In genomic region chr5:115362819-115363714, GRCm38 (mm10) we compare ENCODE assay signal across 11 mouse cellular contexts. TPM values are rescaled to one million over a fixed set of nuclear protein-coding genes. Genes with fewer than 3 reads are reported as not detected.
A peak's percentile ranks its signal among the peaks of the same experiment; 100 is the strongest.
DNase-seq lines count a peak whose midpoint lies in the region; ATAC-seq lines count a peak whose summit lies in the region.
"Had no signal": no experiment of that assay in that cellular context is flagged by ENCODE, and none has a peak within 500 bp of the region (broad histone marks: within the 10 kb centered on the region; RNA-seq: fewer than 3 reads in every experiment).

No protein-coding gene starts in this region.

- no peaks in the 10 kb centered on the region for H3K36me3 ChIP-seq in midbrain, embryonic 12.5 days
- H3K36me3 ChIP-seq in midbrain, embryonic 15.5 days (replicated peaks): no peaks in the 10 kb centered on the region
- H3K36me3 ChIP-seq in forebrain, embryonic 13.5 days (ENCODE audit: poor library complexity, severe bottlenecking): no peaks in the 10 kb centered on the region

- ATAC-seq in midbrain, embryonic 12.5 days (ENCODE audit: low FRiP score, low read depth): no peak
- ATAC-seq in midbrain, embryonic 15.5 days (replicated peaks): no peak
- no peak for ATAC-seq in forebrain, embryonic 13.5 days

- H3K4me1 ChIP-seq in midbrain, embryonic 12.5 days: peaks cover 17% of the 10 kb centered on the region
- no peaks in the 10 kb centered on the region for H3K4me1 ChIP-seq in midbrain, embryonic 15.5 days
- H3K4me1 ChIP-seq in forebrain, embryonic 13.5 days: peaks cover 9% of the 10 kb centered on the region; the same call in 1 of the 2 replicates

- H3K27ac ChIP-seq in midbrain, embryonic 12.5 days (replicated peaks): peak overlapping the region; percentile 70
- no peak overlapping the region for H3K27ac ChIP-seq in midbrain, embryonic 15.5 days
- peak overlapping the region; percentile 32 for H3K27ac ChIP-seq in forebrain, embryonic 13.5 days
- H3K27ac ChIP-seq: heart, adult 2 months had no signal

- no peak overlapping the region for H3K4me3 ChIP-seq in midbrain, embryonic 12.5 days
- no peak overlapping the region for H3K4me3 ChIP-seq in midbrain, embryonic 15.5 days
- H3K4me3 ChIP-seq in forebrain, embryonic 13.5 days: no peak overlapping the region
- H3K4me3 ChIP-seq: heart, adult 2 months had no signal

- WGBS in midbrain, embryonic 12.5 days: 17% methylated on average over 19 of the region's 19 CpGs
- WGBS in midbrain, embryonic 15.5 days: 21% methylated on average over 19 of the region's 19 CpGs
- WGBS in forebrain, embryonic 13.5 days: 25% methylated on average over 19 of the region's 19 CpGs

- peak; percentile 59 to 81 for DNase-seq in left cerebral cortex, adult 9 months (ENCODE audit: low spot score in 2 of 2)
- peak; percentile 84 for DNase-seq in telencephalon, adult 2 months (ENCODE audit: low read depth, low spot score)
- no peak for DNase-seq in urinary bladder, postnatal 36 days (ENCODE audit: low spot score in 2 of 2)
- no peak for DNase-seq in spleen, adult 12 weeks (ENCODE audit: low spot score)
- DNase-seq: heart, adult 2 months; kidney, adult 11 months; liver; thymus, postnatal 36 days had no signal

- H3K9ac ChIP-seq in midbrain, embryonic 12.5 days (replicated peaks): no peak overlapping the region
- no peak overlapping the region for H3K9ac ChIP-seq in midbrain, embryonic 15.5 days
- no peak overlapping the region for H3K9ac ChIP-seq in forebrain, embryonic 13.5 days

- no peaks in the 10 kb centered on the region for H3K9me3 ChIP-seq in midbrain, embryonic 12.5 days
- H3K9me3 ChIP-seq in midbrain, embryonic 15.5 days: no peaks in the 10 kb centered on the region
- H3K9me3 ChIP-seq in forebrain, embryonic 13.5 days (replicated peaks): no peaks in the 10 kb centered on the region

- H3K4me2 ChIP-seq in midbrain, embryonic 12.5 days (replicated peaks): no peak overlapping the region; the same call in 1 of the 2 replicates
- no peak overlapping the region for H3K4me2 ChIP-seq in midbrain, embryonic 15.5 days
- H3K4me2 ChIP-seq in forebrain, embryonic 13.5 days: peak overlapping the region; percentile 7; the same call in 1 of the 2 replicates

- no peaks in the 10 kb centered on the region for H3K27me3 ChIP-seq in midbrain, embryonic 12.5 days
- H3K27me3 ChIP-seq in midbrain, embryonic 15.5 days (replicated peaks): no peaks in the 10 kb centered on the region
- H3K27me3 ChIP-seq in forebrain, embryonic 13.5 days: no peaks in the 10 kb centered on the region

RNA-seq across cellular contexts. Expression of gene Cox6a1, which starts 14.3 kb away (rescaled TPM):
- 768 and 803 TPM in 2 replicates for polyA plus RNA-seq in midbrain, embryonic 12.5 days (2016; fragmentation: Nextera tagmentation; extraction: Ambion mirVana)
- polyA plus RNA-seq in midbrain, embryonic 15.5 days (2015; fragmentation: Nextera tagmentation; extraction: Ambion mirVana): 1,062 and 1,092 TPM in 2 replicates
- 965 and 999 TPM in 2 replicates for polyA plus RNA-seq in forebrain, embryonic 13.5 days (2015; fragmentation: Nextera tagmentation; extraction: Ambion mirVana)

RNA-seq across cellular contexts. Expression of gene Triap1, which starts 22.0 kb away (rescaled TPM):
- 50.8 and 57.3 TPM in 2 replicates for polyA plus RNA-seq in midbrain, embryonic 12.5 days (2016; fragmentation: Nextera tagmentation; extraction: Ambion mirVana)
- 49.3 and 49.6 TPM in 2 replicates for polyA plus RNA-seq in midbrain, embryonic 15.5 days (2015; fragmentation: Nextera tagmentation; extraction: Ambion mirVana)
- 58.6 and 64.3 TPM in 2 replicates for polyA plus RNA-seq in forebrain, embryonic 13.5 days (2015; fragmentation: Nextera tagmentation; extraction: Ambion mirVana)

RNA-seq across cellular contexts. Expression of gene Gatc, which starts 22.1 kb away (rescaled TPM):
- 39.7 and 43.6 TPM in 2 replicates for polyA plus RNA-seq in midbrain, embryonic 12.5 days (2016; fragmentation: Nextera tagmentation; extraction: Ambion mirVana)
- 35.6 and 39.4 TPM in 2 replicates for polyA plus RNA-seq in midbrain, embryonic 15.5 days (2015; fragmentation: Nextera tagmentation; extraction: Ambion mirVana)
- polyA plus RNA-seq in forebrain, embryonic 13.5 days (2015; fragmentation: Nextera tagmentation; extraction: Ambion mirVana): 31.8 and 34.1 TPM in 2 replicates

RNA-seq across cellular contexts. Expression of gene Srsf9, which starts 36.1 kb away (rescaled TPM):
- 346 and 358 TPM in 2 replicates for polyA plus RNA-seq in midbrain, embryonic 12.5 days (2016; fragmentation: Nextera tagmentation; extraction: Ambion mirVana)
- polyA plus RNA-seq in midbrain, embryonic 15.5 days (2015; fragmentation: Nextera tagmentation; extraction: Ambion mirVana): 142 and 146 TPM in 2 replicates
- polyA plus RNA-seq in forebrain, embryonic 13.5 days (2015; fragmentation: Nextera tagmentation; extraction: Ambion mirVana): 255 and 263 TPM in 2 replicates

Comparison
In these comparisons a context has a peak if more than half of its experiments do, and no peak if none do; other contexts are left out.
1. DNase-seq: peak in left cerebral cortex, adult 9 months (2 of 2) and telencephalon, adult 2 months (single experiment); none in urinary bladder, postnatal 36 days (0 of 2) and spleen, adult 12 weeks (single experiment).